Mouse (Mus musculus) E14TG2a.4 (cell line): ENCODE measurements at regions not wholly inside any gene's neighbourhood (a gene's known extent, or its start where the extent isn't known, plus 50 kb on each side); places are given as distances from the start of the nearest gene placed in this dataset.

Experiments
- CTCF ChIP-seq: conservative IDR thresholded peaks from 2 replicates; pipeline ENCODE4 v1.5.1; 2014; ENCODE audit warnings: low read length
- NANOG ChIP-seq: IDR thresholded peaks from 2 replicates; pipeline ENCODE4 v1.6.1; 2014; ENCODE audit warnings: borderline replicate concordance, low read length, mixed read lengths

- TF ChIP-seq CTCF = no peak
- no peak for TF ChIP-seq NANOG
These were observed 79.5 kb upstream of the Gm47985 start for GRCm38 (mm10) chr1:151102646-151103391.
